Mouse (Mus musculus) MEL (cell line): ENCODE measurements at regions not wholly inside any gene's neighbourhood (a gene's known extent, or its start where the extent isn't known, plus 50 kb on each side); places are given as distances from the start of the nearest gene placed in this dataset.

Experiments used
- BHLHE40 ChIP-seq: IDR thresholded peaks from 2 replicates; pipeline ENCODE4 v1.6.1; 2012; ENCODE audit warnings: low read depth, mild to moderate bottlenecking, inconsistent platforms, low read length, improper control_type of control experiment, borderline replicate concordance
- CTCF ChIP-seq, 3 experiments: IDR thresholded peaks in 2 of 3; conservative IDR thresholded peaks in 1 of 3; 2 replicates each; pipeline ENCODE4 v1.5.1; 2011 to 2012; ENCODE audit warnings: low read length in 3 of 3, low read depth in 2 of 3, mild to moderate bottlenecking in 2 of 3, improper control_type of control experiment in 1 of 3, inconsistent platforms in 1 of 3, mixed read lengths in 1 of 3, moderate library complexity in 1 of 3; ENCODE audit not compliant: control insufficient read depth in 1 of 3, insufficient read depth in 1 of 3, poor library complexity in 1 of 3, severe bottlenecking in 1 of 3
- E2F4 ChIP-seq: IDR thresholded peaks from 2 replicates; pipeline ENCODE4 v1.6.1; 2011; ENCODE audit warnings: low read depth, low read length, improper control_type of control experiment, borderline replicate concordance
- EP300 ChIP-seq, 2 experiments: IDR thresholded peaks; 2 replicates each; pipeline ENCODE4 v1.6.1; 2011; ENCODE audit warnings: improper control_type of control experiment in 2 of 2, low read length in 2 of 2, low read depth in 1 of 2, mild to moderate bottlenecking in 1 of 2
- GATA1 ChIP-seq: IDR thresholded peaks from 2 replicates; pipeline ENCODE4 v1.6.1; 2011; ENCODE audit warnings: low read depth, low read length, improper control_type of control experiment
- HCFC1 ChIP-seq: IDR thresholded peaks from 2 replicates; pipeline ENCODE4 v1.6.1; 2012; ENCODE audit warnings: low read depth, mild to moderate bottlenecking, inconsistent platforms, low read length, improper control_type of control experiment, moderate library complexity
- KAT2A ChIP-seq: conservative IDR thresholded peaks from 2 replicates; pipeline ENCODE4 v1.6.1; 2012; ENCODE audit warnings: low read depth, low read length, improper control_type of control experiment, inconsistent platforms
- MEF2A ChIP-seq: IDR thresholded peaks from 2 replicates; pipeline ENCODE4 v1.6.1; 2014; ENCODE audit warnings: low read depth, mild to moderate bottlenecking, inconsistent platforms, low read length, improper control_type of control experiment; ENCODE audit not compliant: poor library complexity, insufficient replicate concordance, severe bottlenecking; ENCODE audit errors: extremely low read depth
- MYB ChIP-seq: IDR thresholded peaks from 2 replicates; pipeline ENCODE4 v1.6.1; 2011; ENCODE audit warnings: mild to moderate bottlenecking, low read depth, low read length, improper control_type of control experiment
- POLR2A ChIP-seq, 2 experiments: IDR thresholded peaks; 2 replicates each; pipeline ENCODE4 v1.6.1; 2011 to 2012; ENCODE audit warnings: low read length in 2 of 2, mild to moderate bottlenecking in 2 of 2, control low read depth in 1 of 2, improper control_type of control experiment in 1 of 2, low read depth in 1 of 2, moderate library complexity in 1 of 2; ENCODE audit not compliant: control insufficient read depth in 1 of 2, insufficient read depth in 1 of 2, poor library complexity in 1 of 2
- POLR2AphosphoS2 ChIP-seq: IDR thresholded peaks from 2 replicates; pipeline ENCODE4 v1.6.1; 2011; ENCODE audit warnings: low read length, improper control_type of control experiment
- SIN3A ChIP-seq: IDR thresholded peaks from 2 replicates; pipeline ENCODE4 v1.6.1; 2012; ENCODE audit warnings: low read length, improper control_type of control experiment, inconsistent platforms
- TCF12 ChIP-seq: IDR thresholded peaks from 2 replicates; pipeline ENCODE4 v1.6.1; 2014; ENCODE audit warnings: low read depth, mild to moderate bottlenecking, inconsistent platforms, low read length, improper control_type of control experiment, moderate library complexity

DNA sequence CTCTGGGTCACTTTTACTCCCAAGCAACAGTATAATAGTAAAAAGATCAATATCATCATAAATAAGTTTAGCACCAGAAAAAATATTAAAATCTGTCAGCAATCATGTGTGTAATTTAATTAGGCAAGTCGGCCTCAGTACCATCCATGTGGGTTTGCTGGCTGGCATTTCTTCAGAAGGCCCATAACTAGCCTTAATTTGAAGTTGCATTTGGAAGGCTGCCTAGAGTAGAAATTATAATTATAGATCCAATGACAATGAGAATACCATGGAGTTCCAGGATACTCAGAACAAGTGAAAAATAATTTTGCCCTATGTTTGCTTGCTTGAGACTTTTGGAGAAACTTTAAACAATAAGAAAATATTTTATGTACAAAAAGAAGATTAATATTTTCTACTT, 521.4 kb downstream of the Kctd12 start:
- TF ChIP-seq GATA1 (no peak), MYB (no peak), TCF12 (no peak), CTCF (IDR thresholded peaks at IDR 0.05 in 2 of 3, conservative IDR thresholded peaks at IDR 0.05 in 1 of 3; ENCODE audit: control insufficient read depth in 1 of 3, insufficient read depth in 1 of 3, low read depth in 2 of 3, low read length in 3 of 3, poor library complexity in 1 of 3, severe bottlenecking in 1 of 3) (no peak), EP300 (IDR thresholded peaks at IDR 0.05; ENCODE audit: low read depth in 1 of 2, low read length in 2 of 2) (no peak), POLR2A (IDR thresholded peaks at IDR 0.05; ENCODE audit: control insufficient read depth in 1 of 2, insufficient read depth in 1 of 2, low read depth in 1 of 2, low read length in 2 of 2, poor library complexity in 1 of 2) (no peak), BHLHE40 (no peak), HCFC1 (no peak), KAT2A (no peak), MEF2A (no peak), SIN3A (no peak), POLR2AphosphoS2 (no peak), E2F4 (no peak)
